Comparison of ENCODE assay signal across 21 mouse cellular contexts in the genomic region with DNA sequence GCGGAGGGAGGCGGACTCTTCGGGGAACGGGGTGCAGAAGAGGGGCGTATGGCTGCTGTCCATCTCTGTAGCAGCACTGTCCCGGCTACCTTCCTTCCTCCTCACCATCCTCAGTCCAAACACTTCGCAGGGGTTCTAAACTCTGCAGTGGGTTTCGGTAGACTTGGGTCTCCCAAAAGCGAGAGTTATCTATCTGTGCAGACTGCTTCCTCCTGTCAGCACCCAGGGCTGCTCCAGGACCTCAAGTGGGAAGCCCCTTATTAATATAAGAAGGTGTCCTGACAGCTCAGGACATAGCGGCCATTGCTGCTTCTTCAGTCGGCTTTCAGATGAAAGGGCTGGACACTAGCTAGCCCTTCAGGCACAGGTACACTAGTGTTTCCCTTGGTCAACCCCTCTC. TPM values are rescaled to one million over a fixed set of nuclear protein-coding genes. Genes with fewer than 3 reads are reported as not detected.
"Had no signal": no experiment of that assay in that cellular context is flagged by ENCODE, and none has a peak within 500 bp of the region (broad histone marks: within the 10 kb centered on the region; RNA-seq: fewer than 3 reads in every experiment).

No protein-coding gene starts in this region.

- ATAC-seq: lung, postnatal 0 days; midbrain, embryonic 15.5 days had no signal

- H3K9me3 ChIP-seq: midbrain, embryonic 12.5 days; midbrain, embryonic 15.5 days; neural tube, embryonic 12.5 days; neural tube, embryonic 15.5 days had no signal

- H3K4me2 ChIP-seq: lung, embryonic 14.5 days; midbrain, embryonic 12.5 days; midbrain, embryonic 15.5 days; neural tube, embryonic 12.5 days; neural tube, embryonic 15.5 days had no signal

- H3K27ac ChIP-seq: layer of hippocampus, adult 2 months; left cerebral cortex, adult 2 months; liver, embryonic 14.5 days; macrophage; midbrain, embryonic 12.5 days; midbrain, embryonic 15.5 days; neural tube, embryonic 12.5 days; neural tube, embryonic 15.5 days; stomach, postnatal 0 days had no signal

- H3K36me3 ChIP-seq: midbrain, embryonic 12.5 days; midbrain, embryonic 15.5 days; neural tube, embryonic 12.5 days; neural tube, embryonic 15.5 days had no signal

- H3K4me3 ChIP-seq: layer of hippocampus, adult 2 months; left cerebral cortex, adult 2 months; midbrain, embryonic 12.5 days; midbrain, embryonic 15.5 days; neural tube, embryonic 12.5 days; neural tube, embryonic 15.5 days had no signal

- H3K9ac ChIP-seq: liver, embryonic 14.5 days; lung, embryonic 14.5 days; midbrain, embryonic 12.5 days; midbrain, embryonic 15.5 days; neural tube, embryonic 12.5 days; neural tube, embryonic 15.5 days had no signal

- H3K4me1 ChIP-seq: midbrain, embryonic 15.5 days had no signal

- DNase-seq: layer of hippocampus, adult 9-11 months; layer of hippocampus, postnatal 36 days; lung, embryonic 14.5 days; right cerebral cortex, adult 18-20 months; right cerebral cortex, postnatal 14 days; right cerebral cortex, postnatal 4 days; thymus, adult 2 months; thymus, postnatal 25 days had no signal

RNA-seq across cellular contexts. Expression of gene 1700001C19Rik, which starts 27.8 kb away (rescaled TPM):
- total RNA-seq: layer of hippocampus, adult 2 months; layer of hippocampus, postnatal 36 days; left cerebral cortex, adult 2 months; left cerebral cortex, postnatal 10 days; left cerebral cortex, postnatal 36 days; megakaryocyte, adult 5-6 weeks had no signal
- polyA plus RNA-seq: macrophage had no signal
